Mouse (Mus musculus) cerebellum, postnatal 4 days (tissue): ENCODE results near the gene Gm10392.

Experiments used
- DNase-seq, 2 experiments: peaks; one replicate each; pipeline ENCODE4 v3.0.0; 2022; ENCODE audit warnings: low spot score in 2 of 2, mixed read lengths in 1 of 2

Gm10392 gene

GRCm38 (mm10) chr11:77492311-77492871 lies 26.6 kb downstream of the Gm10392 start:
- no peak for DNase-seq

GRCm38 (mm10) chr11:77491502-77492291 lies 27.3 kb downstream of the Gm10392 start:
- no peak for DNase-seq

- DNase-seq = peak; percentile 97
These were observed 27.9 kb downstream of the Gm10392 start for GRCm38 (mm10) chr11:77491123-77491501.

- no peak for DNase-seq
These were observed 28.5 kb downstream of the Gm10392 start for GRCm38 (mm10) chr11:77490451-77490850.

- DNase-seq = peak in 1 of 2 experiments; percentile 76
These were observed 29.3 kb downstream of the Gm10392 start, which contains the start of gene Ankrd13b for GRCm38 (mm10) chr11:77489591-77490235. Gene Ankrd13b, minus strand, starts transcription at chr11:77489678.

- DNase-seq = no peak
These were observed 30.0 kb downstream of the Gm10392 start for GRCm38 (mm10) chr11:77488771-77489581.

- DNase-seq = peak in 1 of 2 experiments; percentile 51
These were observed 32.2 kb downstream of the Gm10392 start for GRCm38 (mm10) chr11:77486798-77487197.

DNA sequence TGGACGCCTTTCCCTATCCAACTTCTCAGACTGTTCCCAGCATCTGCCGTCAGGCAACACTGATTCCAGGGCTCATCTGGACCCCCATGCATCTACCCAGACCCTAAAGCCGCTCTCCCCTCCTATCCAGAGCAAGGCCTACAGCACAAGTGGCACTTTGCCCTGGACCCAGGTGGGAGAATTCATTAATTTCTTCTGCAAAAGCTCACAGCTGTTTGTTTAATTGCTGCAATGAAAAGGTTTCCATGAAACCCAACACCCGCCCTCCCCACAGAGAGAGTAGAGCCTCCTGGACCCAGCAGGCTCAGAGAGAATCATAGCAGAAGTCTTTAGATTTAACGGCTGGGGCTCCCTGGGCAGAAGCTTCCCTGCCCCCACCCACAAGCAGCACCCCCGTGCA lies 33.8 kb downstream of the Gm10392 start:
- no peak for DNase-seq

DNA sequence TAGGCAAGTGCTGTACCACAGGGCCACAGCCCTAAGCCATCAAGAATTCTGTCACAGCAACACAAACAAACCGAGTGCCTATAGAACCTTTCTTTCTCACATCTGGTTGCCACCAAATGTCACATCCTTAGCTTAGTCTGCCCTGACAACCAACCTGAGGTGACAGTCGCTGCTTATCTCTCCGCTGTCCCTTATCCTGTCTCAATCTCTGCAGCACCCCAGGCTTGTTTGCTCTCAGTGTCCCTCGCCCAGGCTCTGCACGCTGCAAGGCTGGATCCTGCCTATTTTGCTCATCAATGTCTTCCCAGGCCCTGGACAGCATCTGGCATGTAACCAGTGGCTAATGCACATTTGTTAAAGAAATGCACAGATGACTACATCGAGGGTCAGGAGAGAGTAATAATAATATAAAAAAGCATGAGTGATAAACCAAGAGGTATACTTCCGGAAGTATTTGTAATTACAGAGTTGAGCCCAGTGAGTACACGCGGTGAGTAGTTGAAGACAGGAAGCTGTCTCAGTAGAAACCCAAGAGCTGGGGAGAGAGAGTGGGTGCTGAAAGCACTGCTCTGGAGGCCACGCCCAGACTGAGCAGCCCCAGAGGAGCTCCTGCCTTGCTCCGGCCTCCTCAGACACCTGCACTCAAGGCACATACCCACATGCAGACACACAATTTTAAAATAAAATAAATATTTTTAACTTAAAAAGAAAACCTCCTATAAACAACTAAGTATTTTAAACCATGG lies 35.3 kb downstream of the Gm10392 start:
- DNase-seq = no peak

- no peak for DNase-seq
These were observed 36.0 kb downstream of the Gm10392 start for GRCm38 (mm10) chr11:77483043-77483442.

- DNase-seq = no peak
These were observed 42.1 kb downstream of the Gm10392 start for GRCm38 (mm10) chr11:77476895-77477294.

- no peak for DNase-seq
These were observed 42.8 kb downstream of the Gm10392 start for GRCm38 (mm10) chr11:77476216-77476615.

- DNase-seq = no peak
These were observed 46.2 kb downstream of the Gm10392 start for GRCm38 (mm10) chr11:77472775-77473174.

GRCm38 (mm10) chr11:77471407-77471806 lies 47.6 kb downstream of the Gm10392 start:
- DNase-seq = peak in 1 of 2 experiments; percentile 15

DNA sequence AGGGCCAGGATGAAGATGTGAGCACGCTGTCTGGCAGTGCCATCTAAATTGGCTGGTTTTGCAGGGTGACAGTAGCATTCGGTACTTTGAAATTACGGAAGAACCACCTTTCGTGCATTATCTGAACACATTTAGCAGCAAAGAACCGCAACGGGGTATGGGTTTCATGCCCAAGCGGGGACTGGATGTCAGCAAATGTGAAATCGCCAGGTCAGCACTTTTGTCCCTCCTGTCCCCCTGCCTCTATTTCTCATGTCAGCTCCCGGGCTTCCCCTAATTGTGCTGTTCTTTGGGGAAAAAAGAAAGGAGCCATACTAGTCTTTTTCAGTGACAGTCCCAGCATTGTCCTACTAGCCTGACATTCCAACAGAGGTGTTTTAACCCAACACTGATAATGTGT lies 50.6 kb downstream of the Gm10392 start:
- no peak for DNase-seq

GRCm38 (mm10) chr11:77467784-77468183 lies 51.2 kb downstream of the Gm10392 start:
- peak; percentile 66 to 68 for DNase-seq

GRCm38 (mm10) chr11:77467157-77467556 lies 51.8 kb downstream of the Gm10392 start:
- DNase-seq = peak in 1 of 2 experiments; percentile 59
